Mouse (Mus musculus): ENCODE results near the gene Tram2. TPM values are rescaled to one million over a fixed set of nuclear protein-coding genes. Genes with fewer than 3 reads are reported as not detected.

Gene Tram2
- total RNA-seq, 2 experiments from 2014 or later, result 4.4 to 5.7 TPM

DNA sequence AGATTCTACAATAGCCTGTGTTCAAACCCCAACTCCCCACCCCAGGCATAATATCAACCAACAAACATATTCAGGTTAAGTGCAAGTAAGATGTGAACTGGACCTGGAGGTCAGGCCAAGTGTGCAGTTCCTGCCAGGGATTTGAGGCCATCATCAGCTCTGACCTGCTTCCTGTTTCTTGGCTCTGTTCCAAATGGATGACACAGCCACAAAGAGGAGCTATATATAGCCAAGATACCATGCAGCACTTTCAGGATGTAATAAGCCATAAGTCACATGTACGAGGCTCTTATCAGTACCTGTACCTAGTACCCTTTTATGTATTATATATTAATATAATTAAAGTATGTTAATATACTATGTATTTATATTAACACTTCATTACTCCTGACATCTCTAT is 10.5 kb downstream of the Tram2 start:
- DNase-seq, result no peak

DNA sequence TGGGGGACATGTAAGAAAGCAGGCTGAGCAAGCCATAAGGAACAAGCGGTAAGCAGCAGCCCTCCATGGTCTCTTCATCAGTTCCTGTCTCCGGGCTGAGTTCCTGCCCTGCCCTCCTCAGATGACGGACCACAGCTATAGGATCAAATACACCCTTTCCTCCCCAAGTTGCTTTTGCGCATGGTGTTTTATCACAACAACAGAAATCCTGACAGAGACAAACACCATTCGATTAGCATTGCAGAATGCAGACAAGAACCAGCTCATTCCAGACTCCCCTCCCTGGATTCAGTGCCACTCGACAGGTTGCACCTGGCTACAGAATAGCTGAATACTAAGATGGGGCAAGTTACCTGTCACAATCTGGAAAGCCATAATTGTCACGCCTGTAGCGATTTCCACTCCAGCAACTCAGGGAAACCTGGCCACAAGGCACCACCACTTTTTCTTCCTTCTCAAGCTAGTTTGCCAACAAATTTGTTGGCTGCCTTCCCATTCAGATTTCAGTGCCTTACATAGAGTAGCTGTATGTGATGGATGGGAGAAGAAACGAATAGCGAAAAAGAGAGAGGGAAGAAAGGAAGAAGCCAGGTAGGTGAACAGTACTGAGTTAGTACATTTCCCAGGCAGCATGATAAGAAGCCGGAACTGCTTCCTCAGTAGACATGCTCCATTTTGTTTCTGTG is 11.3 kb downstream of the Tram2 start:
- no peak for DNase-seq

DNA sequence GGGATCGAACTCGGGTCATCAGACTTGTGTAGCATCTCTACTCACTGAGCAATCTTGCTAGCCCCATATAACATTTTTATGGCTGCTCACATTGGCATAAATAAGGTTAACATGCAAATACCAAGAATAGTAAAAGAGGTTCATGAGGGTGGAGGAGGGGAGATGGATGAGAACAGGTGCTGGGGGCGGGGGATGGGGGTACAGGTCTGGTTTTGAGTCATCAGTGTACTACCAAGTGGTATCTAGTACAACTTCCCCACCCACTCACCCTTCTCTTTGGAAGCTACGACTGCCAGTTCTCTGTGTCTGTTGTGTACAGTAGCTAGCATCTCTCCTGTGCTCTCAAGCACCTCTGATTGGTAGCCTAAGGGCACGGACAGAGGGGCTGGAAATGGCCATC is 14.9 kb downstream of the Tram2 start:
- DNase-seq, result no peak

DNA sequence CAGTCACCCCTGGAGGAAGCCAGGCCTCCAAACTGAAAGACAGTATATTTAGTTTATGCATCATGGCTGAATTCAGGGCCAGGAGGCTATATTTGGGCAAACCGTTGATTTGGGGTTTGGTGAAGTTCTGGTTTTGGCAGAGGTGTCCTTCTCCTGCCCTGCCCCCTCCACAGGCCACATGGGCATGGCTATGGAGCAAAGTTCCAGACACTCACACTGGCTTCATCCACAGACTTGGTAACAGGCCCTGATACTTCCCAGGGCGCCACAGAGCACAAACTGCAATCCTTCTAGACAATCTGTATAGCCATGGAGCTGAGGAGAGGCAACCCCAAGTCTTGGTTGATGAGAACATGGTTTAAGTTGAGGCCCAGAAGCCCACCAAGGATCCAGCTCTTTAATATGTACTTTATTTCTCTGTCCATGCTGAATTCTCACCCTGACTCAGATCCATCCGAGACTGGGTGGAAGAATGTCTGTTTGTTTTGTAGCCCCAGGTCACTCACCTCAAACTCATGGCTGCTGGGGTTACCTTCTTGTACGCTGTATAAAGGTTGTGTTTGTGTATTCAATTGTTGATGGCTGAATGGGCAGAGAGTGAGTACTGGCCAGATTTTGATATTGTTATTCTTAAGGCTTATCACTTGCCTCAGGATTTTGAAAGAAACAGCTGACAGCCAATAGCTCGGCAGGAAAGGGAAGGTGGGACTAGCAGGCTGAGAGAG is 19.5 kb downstream of the Tram2 start:
- DNase-seq, result no peak

DNA sequence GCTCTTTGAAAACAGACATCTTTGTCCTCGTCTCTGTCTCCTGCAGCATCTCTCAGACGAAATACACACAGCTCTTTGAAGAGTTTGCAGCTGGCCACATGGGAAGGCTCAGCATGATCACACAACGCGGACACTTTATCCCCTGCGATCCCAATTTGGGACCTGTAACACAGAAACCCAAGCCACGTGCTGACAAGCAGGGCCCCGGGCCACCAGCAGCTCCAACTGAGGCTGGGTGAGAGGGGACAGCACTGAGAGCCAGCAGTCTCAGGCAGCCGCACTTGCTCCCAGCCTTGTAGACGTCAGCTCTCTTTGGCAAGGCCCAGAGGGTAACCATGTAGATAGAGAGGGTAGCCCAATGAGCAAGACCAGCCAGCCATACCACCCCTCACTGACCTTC is 26.0 kb downstream of the Tram2 start:
- DNase-seq, result peak; percentile 36

DNA sequence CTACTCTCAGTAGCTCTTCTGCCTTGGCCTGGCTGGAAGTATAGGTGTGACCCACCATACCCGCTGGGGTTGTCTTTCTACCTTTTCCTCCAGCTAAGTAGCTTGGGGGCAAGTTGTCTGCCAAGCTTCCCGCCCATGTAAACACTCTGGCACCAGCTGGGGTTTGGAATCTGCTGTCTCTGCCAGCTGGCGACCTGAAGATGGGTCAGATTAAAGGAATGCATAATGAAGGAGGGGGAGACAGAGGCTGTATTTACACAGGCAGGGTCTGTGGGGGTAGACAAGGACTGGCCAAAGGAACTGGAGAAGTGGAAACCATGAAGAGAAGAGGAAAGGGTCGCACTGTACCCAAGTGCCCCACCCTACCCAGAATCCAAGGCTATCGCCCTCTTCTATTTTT is 26.4 kb downstream of the Tram2 start:
- no peak for DNase-seq

DNA sequence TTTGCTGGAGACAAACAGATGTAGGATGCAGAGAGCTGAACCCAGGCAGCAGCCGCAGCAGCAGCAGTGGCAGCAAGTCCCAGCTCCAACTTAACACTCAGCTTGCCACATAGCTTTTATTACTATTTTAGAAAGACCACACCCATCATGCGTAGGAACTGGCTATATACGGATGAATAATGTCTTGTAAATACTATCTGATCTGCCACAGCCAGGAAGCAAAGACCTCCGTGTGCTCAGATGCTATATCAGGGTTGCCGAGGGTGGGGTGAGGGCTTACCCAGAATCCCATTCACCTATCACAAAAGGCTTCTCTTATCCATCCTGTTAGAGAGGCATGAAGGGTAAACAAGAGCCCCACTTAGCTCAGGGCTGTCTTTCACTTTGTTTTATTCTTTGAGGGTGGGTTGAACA is 26.9 kb downstream of the Tram2 start:
- DNase-seq, result no peak

DNA sequence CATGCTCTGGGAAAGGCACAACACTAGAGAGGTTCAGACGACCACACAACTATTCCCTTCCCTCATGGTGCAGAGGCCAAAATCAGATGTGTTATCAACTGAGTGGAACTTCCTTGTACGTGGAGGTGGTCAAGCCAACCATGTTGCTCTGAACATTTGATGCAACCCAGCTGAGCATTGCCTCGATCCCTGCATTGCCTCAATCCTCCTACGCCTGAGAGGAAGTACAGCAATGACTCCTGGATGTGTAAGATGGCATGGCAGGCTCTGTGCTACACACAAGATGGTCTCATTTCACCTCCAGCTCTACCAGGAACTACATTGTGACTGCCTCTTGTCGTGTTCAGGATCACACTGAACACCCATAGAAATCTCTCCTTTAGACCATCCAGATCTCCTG is 30.0 kb downstream of the Tram2 start:
- DNase-seq, result no peak

DNA sequence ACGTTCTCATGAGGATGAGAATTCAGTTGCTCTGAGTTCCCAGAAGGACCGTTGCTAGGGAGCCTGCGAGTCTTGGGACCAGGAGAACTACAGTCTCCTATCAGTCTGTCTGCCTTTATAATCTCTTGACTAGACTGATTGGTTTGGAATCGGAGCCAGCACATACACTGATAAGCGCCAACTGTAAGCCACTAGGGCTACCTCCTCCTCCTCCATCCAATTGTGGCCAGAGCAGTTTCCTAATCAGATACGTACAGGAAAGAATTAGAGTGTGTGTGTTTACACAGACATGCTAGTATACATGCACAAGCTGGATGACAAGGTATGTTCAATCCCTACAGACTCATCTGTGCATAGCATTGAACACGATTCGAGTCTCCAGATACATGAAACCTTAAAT is 30.6 kb downstream of the Tram2 start:
- no peak for DNase-seq

DNA sequence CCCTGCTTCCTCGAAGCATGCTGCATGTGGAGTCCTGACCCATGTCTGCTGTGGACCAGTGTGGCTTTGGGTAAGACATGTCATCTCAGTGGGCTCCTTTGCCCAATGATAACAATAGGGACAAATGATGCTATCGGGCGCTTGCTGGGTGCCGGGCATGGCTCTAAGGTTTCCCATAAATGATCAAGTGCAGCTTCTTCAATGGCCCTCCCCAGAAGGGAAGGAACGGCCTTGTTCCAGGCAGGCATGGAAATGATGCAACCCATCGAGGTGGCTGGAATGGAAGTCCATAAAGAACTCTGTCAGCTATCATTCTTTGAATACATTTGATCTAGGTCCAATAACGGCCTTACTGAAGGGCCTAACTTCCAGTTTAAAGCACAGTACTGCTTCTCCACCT is 36.6 kb downstream of the Tram2 start:
- no peak for DNase-seq

DNA sequence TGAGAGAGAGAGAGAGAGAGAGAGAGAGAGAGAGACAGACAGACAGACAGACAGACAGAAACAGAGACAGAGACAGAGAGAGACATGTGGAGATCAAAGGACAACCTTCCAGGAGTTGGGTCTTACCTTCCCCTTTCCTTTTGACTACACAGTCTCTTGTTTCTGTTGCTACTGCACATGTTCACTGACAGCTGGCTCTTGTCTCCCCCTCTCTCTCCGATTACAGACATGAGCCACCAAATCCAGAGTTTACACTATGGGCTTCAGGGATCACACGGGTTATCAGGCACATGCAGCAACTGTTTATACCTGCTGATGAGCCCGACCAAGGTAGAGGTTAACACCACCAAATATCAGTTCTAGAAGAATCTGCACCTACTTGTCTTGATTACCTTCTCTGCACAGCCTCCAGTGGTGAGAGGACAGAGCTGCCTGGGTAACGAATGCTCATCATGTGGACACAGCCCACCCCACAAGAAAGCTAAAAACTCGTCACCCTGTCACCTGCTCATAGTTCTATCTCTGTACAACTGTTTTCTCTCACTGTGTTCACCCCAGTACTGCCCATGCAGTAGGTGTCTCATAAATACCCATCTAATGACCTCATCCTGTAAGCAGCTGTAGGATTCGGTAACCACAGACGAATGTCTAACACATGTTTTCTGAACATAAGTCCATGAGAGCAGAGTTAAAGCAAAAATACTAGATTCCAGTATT is 38.3 kb downstream of the Tram2 start:
- DNase-seq, result no peak

DNA sequence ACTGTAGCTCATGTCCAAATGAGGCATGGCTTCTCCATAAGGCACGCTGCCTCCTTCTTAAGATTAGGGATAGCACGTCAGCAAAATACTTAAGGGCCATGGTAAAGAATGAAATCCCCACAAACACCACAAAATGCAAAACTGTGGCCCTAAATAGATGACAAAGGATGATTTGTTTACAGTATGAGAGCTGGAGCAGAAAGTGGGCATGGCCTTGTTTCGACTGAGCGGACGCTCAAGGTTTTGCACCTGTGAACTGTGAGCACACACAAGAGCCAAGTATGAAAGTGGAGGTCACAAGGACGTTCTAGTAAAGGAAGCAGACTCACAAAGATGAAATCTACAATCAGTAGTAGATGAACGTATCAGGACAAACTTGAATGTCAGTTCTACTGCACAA is 38.9 kb downstream of the Tram2 start:
- no peak for DNase-seq

DNA sequence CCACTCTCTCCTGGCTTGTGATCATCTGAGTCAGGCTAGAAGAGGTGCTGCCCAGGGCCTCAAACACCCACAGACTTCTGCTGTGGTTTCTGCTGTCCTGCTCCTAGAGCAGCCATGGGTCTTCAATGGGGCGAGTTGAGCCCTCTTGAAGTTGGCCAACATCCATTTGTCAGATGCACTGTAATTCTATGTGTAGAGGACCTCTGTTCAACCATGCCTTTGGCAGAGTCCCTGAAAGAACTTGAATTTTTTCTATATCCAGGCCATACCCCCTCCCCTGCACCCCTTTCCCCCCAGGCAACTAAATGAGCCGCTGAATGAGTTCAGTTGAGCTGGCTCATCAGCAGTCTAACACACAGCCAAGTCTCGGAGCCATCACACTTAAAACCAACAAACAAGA is 39.5 kb downstream of the Tram2 start:
- DNase-seq, result no peak

DNA sequence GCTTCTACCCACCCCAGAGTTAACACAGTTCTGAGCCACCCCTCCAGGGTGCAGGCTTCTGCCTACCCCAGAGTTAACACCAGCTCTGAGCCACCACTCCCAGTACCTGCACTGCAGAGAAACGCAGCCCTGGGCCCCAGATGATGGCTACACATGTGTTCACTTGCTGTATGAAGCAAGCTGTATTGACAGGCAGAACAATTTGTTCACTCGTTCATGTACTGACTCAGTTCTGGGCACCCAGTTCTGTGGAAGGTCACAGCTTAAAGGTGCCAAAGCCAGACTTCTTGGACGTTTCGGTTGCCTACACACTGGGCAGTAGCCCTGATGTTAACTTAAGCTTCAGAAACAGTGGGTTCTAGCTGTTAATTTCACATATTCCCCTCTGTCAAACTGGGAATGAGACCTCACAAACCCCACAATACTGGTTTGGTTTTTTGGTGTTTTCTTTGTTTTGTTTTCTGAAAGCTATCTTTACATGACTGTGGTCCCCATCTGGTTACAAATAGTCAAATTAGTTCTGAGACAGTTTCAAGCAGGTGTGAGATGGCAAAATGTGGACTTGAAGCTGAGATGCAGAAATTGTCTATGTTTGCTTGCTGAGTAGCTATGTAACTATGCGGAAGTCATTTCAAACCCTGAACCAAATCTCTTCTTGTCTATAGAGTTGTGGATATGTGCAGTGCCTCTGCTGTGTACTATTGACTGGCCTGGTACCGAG is 41.0 kb downstream of the Tram2 start:
- peak; percentile 22 for DNase-seq

DNA sequence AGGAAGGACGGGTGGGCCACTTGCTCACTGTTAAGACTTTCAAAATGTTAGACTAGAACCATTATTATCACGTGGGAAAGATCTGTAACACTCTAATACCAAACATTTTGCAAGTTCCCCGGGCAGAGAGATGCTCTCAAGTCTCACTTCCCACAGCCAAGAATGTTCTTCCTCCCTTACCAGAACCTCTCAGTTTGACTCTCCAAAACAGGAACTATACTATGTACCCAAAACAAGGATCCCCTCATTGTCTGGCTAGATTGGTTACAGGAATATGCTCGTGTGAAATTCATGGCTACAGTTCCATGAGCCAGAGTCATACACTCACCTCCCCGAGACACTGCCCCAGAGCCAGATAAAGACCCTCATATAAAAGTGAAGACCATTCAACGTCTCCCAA is 43.2 kb downstream of the Tram2 start:
- no peak for DNase-seq

DNA sequence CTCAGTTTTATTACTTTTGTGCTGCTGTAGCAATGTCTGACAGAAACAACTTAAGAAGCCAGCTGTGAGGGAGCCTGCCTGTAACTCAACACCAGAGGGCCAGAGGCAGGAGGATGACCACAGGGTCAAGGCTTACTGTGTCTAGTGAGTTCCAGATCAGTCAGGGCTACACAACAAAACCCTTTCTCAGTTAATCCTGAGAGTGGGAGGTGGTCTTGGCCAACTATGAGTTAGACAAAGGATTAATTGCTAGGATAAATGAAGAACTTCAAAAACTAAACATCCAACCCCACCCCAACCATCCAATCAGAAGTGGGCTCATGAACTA is 45.3 kb downstream of the Tram2 start:
- no peak for DNase-seq

DNA sequence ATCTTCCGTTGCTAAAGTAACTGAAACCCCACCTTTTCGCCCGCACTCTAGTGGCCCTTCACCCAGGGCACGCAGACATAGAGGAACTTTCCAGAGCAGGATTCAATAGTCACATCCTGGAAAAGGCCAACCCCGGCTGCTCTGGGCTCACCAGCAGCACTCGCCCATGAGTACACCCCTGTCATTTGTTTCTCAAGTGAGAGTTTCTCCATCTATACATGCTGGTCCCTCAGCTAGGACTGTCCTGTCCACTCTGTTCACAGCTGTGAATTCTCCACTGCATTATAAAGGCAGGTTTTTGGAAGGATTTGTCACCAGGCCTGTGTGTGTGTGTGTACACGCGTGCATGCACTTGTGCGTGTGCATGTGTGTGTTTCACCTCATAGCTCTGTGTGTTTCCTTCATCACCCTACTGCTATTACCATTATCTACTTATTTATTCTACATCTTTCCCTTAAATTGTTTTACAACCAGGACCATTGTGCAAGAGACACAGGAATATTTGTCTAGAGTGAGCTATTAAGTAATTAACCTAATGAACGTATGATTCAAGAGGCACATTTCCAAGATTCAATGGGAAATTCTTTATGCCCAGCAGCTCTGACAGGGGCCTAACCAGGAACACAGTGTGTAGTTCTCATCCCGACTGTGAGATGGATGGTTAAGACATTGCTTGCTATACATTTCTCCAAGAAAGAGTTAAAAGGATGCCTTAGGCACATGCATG is 45.8 kb downstream of the Tram2 start:
- DNase-seq, result no peak

DNA sequence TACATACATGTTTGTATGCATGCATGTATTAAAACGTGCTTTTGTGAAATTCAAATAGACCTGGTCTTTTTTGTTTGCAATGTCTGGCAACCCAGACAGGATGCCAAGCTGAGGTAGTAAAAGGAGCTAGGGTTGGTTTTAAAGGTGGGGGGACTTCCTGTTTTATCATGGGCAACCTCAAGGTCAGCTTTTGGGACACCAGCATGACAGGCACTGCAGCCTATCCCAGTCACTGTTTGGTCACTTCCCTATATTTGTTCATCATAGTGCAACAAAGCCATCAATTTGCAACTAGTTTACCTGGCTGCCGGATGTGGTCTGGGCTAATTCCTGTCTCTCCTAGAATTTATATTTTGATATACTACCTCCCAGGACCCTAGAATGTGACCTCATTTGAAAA is 47.4 kb downstream of the Tram2 start:
- DNase-seq, result no peak

DNA sequence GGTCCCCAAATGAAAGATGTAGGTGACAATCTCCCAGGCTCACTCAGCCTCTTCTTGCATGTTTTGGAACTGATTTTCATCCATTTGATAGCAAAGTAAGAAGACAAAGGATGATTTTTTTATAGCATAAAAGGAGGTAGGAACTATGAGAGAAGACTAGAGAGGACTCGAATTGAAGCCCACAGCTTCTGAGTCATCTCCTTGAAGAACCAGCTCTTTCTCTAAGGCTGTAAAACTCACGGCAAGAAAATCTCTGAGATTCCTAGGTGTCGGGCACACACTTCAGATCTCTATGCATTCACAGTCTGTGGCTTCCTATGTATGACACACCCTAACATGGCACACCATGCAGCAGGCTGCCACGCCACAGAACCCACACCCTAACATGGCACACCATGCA is 50.0 kb downstream of the Tram2 start:
- DNase-seq, result no peak

DNA sequence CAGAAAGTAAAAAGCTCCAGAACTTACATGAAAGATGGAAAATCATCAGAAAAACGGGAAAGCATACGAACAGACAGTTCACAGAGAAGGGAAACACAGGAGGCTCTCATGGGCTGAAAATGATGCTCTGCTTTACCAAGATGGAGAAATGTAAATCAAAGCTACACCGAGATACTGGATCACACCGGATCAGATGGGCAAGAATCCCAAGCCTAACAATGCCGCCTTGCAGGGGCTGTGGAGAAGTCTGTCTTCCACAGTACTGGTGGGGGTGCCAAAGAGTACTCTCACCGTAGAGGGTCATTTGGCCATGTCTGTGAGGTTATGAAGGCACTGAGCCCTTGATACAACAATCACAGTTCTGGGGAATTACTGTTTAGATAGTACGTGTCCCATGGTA is 52.5 kb downstream of the Tram2 start:
- DNase-seq, result no peak

DNA sequence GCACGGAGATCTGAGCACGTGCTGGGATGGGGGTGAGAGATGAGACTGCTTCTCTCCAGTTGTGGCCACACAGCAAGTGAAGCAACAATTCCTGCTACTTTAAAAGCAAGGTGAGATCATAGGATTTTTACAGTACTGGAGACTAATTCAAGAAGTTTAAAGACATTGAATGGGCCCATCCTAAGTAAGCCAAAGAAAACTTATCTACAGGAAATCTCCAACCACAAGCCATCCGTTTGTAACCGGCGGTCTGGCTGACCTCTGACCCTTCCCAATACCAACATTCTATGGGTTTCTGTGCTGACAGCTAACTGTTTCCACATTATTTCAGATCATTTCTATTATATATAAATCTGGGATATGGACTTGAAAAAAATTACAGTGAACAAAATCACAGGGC is 53.8 kb downstream of the Tram2 start:
- no peak for DNase-seq

DNA sequence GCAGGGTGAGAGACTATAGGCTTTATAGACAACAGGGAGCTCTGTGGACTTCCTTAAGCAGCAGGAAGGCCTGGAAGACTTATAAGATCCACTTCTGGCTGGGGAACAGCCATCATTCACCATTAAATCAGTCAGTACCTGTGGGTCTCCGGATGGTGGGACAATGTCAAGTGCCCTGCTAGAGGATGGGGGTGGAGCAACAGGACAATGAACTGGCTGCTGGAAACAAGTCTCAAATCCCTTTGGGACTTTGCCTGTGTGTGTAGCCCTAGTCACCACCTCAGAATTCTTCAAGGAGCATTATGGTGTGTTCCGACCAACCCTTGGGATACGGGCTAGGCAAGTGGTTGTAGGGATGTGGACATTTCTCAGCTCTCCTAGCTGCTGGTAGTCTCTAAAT is 55.9 kb downstream of the Tram2 start:
- no peak for DNase-seq

All from gastrocnemius, postnatal 25 days (tissue).